Mouse (Mus musculus): ENCODE data around the gene Ganab. TPM values are rescaled to one million over a fixed set of nuclear protein-coding genes. Genes with fewer than 3 reads are reported as not detected.
A peak's percentile ranks its signal among the peaks of the same experiment; 100 is the strongest.

Gene Ganab
- polyA plus RNA-seq, 1 experiment from 2014 or later, result 41.4 TPM

GRCm38 (mm10) chr19:8919684-8920072 is 21.8 kb downstream of the Ganab start:
- WGBS, result 66% methylated on average over 6 of the region's 6 CpGs
- ATAC-seq, result no peak
- H3K27ac ChIP-seq (ENCODE audit: low read depth, low read length), result peak overlapping the region; percentile 92
- peak overlapping the region; percentile 68 for H3K9ac ChIP-seq (ENCODE audit: low read depth, low read length)
- peak overlapping the region; percentile 80 for H3K4me3 ChIP-seq (ENCODE audit: low read depth, low read length)
- H3K4me2 ChIP-seq (replicated peaks; ENCODE audit: low read depth), result peak overlapping the region; percentile 83
- 0 out of 2 replicates have a peak, but pooled peaks cover 5% of the 10 kb centered on the region for H3K4me1 ChIP-seq (replicated peaks; ENCODE audit: control insufficient read depth, insufficient read depth, low read length)
- no peak for TF ChIP-seq CTCF (IDR thresholded peaks at IDR 0.05; ENCODE audit: low read depth)
- H3K27me3 ChIP-seq (replicated peaks; ENCODE audit: control insufficient read depth, insufficient read depth, low read length), result no peaks in the 10 kb centered on the region
- H3K9me3 ChIP-seq (ENCODE audit: control insufficient read depth), result no peaks in the 10 kb centered on the region
- peaks cover 31% of the 10 kb centered on the region for H3K36me3 ChIP-seq (ENCODE audit: control insufficient read depth, insufficient read depth)

- Histone ChIP-seq H3K4me1 (replicated peaks; ENCODE audit: control insufficient read depth, insufficient read depth, low read length) (0 out of 2 replicates have a peak, but pooled peaks cover 5% of the 10 kb centered on the region), H3K9me3 (ENCODE audit: control insufficient read depth) (no peaks in the 10 kb centered on the region), H3K9ac (ENCODE audit: low read depth, low read length) (peak within 1 kb of the TSS; percentile 68), H3K36me3 (ENCODE audit: control insufficient read depth, insufficient read depth) (peaks cover 27% of the 10 kb centered on the region), H3K4me2 (replicated peaks; ENCODE audit: low read depth) (peak within 1 kb of the TSS; percentile 83), H3K27ac (ENCODE audit: low read depth, low read length) (peak within 1 kb of the TSS; percentile 92), H3K4me3 (ENCODE audit: low read depth, low read length) (peak within 1 kb of the TSS; percentile 80), H3K27me3 (replicated peaks; ENCODE audit: control insufficient read depth, insufficient read depth, low read length) (no peaks in the 10 kb centered on the region)
- peak; percentile 95 for ATAC-seq
- no peak for TF ChIP-seq CTCF (IDR thresholded peaks at IDR 0.05; ENCODE audit: low read depth)
- 3% methylated on average over 46 of the region's 50 CpGs for WGBS
These were observed 22.3 kb downstream of the Ganab start, which contains the start of gene B3gat3 for GRCm38 (mm10) chr19:8920073-8920736. Gene B3gat3, plus strand, starts transcription at chr19:8920374.

- peak overlapping the region; percentile 92 for H3K27ac ChIP-seq (ENCODE audit: low read depth, low read length)
- H3K9me3 ChIP-seq (ENCODE audit: control insufficient read depth), result no peaks in the 10 kb centered on the region
- H3K4me2 ChIP-seq (replicated peaks; ENCODE audit: low read depth), result peak overlapping the region; percentile 83
- peak overlapping the region; percentile 68 for H3K9ac ChIP-seq (ENCODE audit: low read depth, low read length)
- H3K4me1 ChIP-seq (replicated peaks; ENCODE audit: control insufficient read depth, insufficient read depth, low read length), result 0 out of 2 replicates have a peak, but pooled peaks cover 5% of the 10 kb centered on the region
- no peak for TF ChIP-seq CTCF (IDR thresholded peaks at IDR 0.05; ENCODE audit: low read depth)
- H3K27me3 ChIP-seq (replicated peaks; ENCODE audit: control insufficient read depth, insufficient read depth, low read length), result no peaks in the 10 kb centered on the region
- H3K4me3 ChIP-seq (ENCODE audit: low read depth, low read length), result peak overlapping the region; percentile 80
- peaks cover 27% of the 10 kb centered on the region for H3K36me3 ChIP-seq (ENCODE audit: control insufficient read depth, insufficient read depth)
- WGBS, result 1% methylated on average over 6 of the region's 6 CpGs
- ATAC-seq, result peak; percentile 11; the same call in 1 of the 2 replicates
These were observed 23.0 kb downstream of the Ganab start for GRCm38 (mm10) chr19:8920836-8921291.

- H3K9me3 ChIP-seq (ENCODE audit: control insufficient read depth), result no peaks in the 10 kb centered on the region
- no peaks in the 10 kb centered on the region for H3K27me3 ChIP-seq (replicated peaks; ENCODE audit: control insufficient read depth, insufficient read depth, low read length)
- H3K36me3 ChIP-seq (ENCODE audit: control insufficient read depth, insufficient read depth), result peaks cover 22% of the 10 kb centered on the region; the same call in 1 of the 2 replicates
- H3K9ac ChIP-seq (ENCODE audit: low read depth, low read length), result no peak overlapping the region
- TF ChIP-seq CTCF (IDR thresholded peaks at IDR 0.05; ENCODE audit: low read depth), result no peak
- peak overlapping the region; percentile 92; the same call in 1 of the 2 replicates for H3K27ac ChIP-seq (ENCODE audit: low read depth, low read length)
- H3K4me2 ChIP-seq (replicated peaks; ENCODE audit: low read depth), result peak overlapping the region; percentile 83
- H3K4me3 ChIP-seq (ENCODE audit: low read depth, low read length), result peak overlapping the region; percentile 80; the same call in 1 of the 2 replicates
- WGBS, result 68% methylated on average over 9 of the region's 9 CpGs
- no peak for ATAC-seq
- H3K4me1 ChIP-seq (replicated peaks; ENCODE audit: control insufficient read depth, insufficient read depth, low read length), result 0 out of 2 replicates have a peak, but pooled peaks cover 5% of the 10 kb centered on the region
These were observed 23.9 kb downstream of the Ganab start for GRCm38 (mm10) chr19:8921741-8922140.

- H3K27me3 ChIP-seq (replicated peaks; ENCODE audit: control insufficient read depth, insufficient read depth, low read length), result no peaks in the 10 kb centered on the region
- H3K4me1 ChIP-seq (replicated peaks; ENCODE audit: control insufficient read depth, insufficient read depth, low read length), result no peaks in the 10 kb centered on the region
- no peak overlapping the region for H3K27ac ChIP-seq (ENCODE audit: low read depth, low read length)
- no peaks in the 10 kb centered on the region for H3K9me3 ChIP-seq (ENCODE audit: control insufficient read depth)
- H3K4me2 ChIP-seq (replicated peaks; ENCODE audit: low read depth), result no peak overlapping the region
- 85% methylated on average over 2 of the region's 2 CpGs for WGBS
- no peak for TF ChIP-seq CTCF (IDR thresholded peaks at IDR 0.05; ENCODE audit: low read depth)
- no peak overlapping the region for H3K9ac ChIP-seq (ENCODE audit: low read depth, low read length)
- no peak overlapping the region for H3K4me3 ChIP-seq (ENCODE audit: low read depth, low read length)
- no peak for ATAC-seq
- H3K36me3 ChIP-seq (ENCODE audit: control insufficient read depth, insufficient read depth), result peaks cover 36% of the 10 kb centered on the region; the same call in 1 of the 2 replicates
These were observed 28.9 kb downstream of the Ganab start for GRCm38 (mm10) chr19:8926766-8927165.

GRCm38 (mm10) chr19:8927891-8928525 is 30.1 kb downstream of the Ganab start:
- Histone ChIP-seq H3K4me1 (replicated peaks; ENCODE audit: control insufficient read depth, insufficient read depth, low read length) (no peaks in the 10 kb centered on the region), H3K36me3 (ENCODE audit: control insufficient read depth, insufficient read depth) (peaks cover 35% of the 10 kb centered on the region; the same call in 1 of the 2 replicates), H3K27me3 (replicated peaks; ENCODE audit: control insufficient read depth, insufficient read depth, low read length) (no peaks in the 10 kb centered on the region), H3K9me3 (ENCODE audit: control insufficient read depth) (no peaks in the 10 kb centered on the region), H3K27ac (ENCODE audit: low read depth, low read length) (no peak overlapping the region), H3K4me2 (replicated peaks; ENCODE audit: low read depth) (no peak overlapping the region), H3K9ac (ENCODE audit: low read depth, low read length) (no peak overlapping the region), H3K4me3 (ENCODE audit: low read depth, low read length) (no peak overlapping the region)
- ATAC-seq, result no peak
- TF ChIP-seq CTCF (IDR thresholded peaks at IDR 0.05; ENCODE audit: low read depth), result no peak
- WGBS, result 72% methylated on average over 12 of the region's 12 CpGs

Measured in intestine, postnatal 0 days (tissue).